Comparison of ENCODE assay signal across 12 mouse cellular contexts in the genomic region with DNA sequence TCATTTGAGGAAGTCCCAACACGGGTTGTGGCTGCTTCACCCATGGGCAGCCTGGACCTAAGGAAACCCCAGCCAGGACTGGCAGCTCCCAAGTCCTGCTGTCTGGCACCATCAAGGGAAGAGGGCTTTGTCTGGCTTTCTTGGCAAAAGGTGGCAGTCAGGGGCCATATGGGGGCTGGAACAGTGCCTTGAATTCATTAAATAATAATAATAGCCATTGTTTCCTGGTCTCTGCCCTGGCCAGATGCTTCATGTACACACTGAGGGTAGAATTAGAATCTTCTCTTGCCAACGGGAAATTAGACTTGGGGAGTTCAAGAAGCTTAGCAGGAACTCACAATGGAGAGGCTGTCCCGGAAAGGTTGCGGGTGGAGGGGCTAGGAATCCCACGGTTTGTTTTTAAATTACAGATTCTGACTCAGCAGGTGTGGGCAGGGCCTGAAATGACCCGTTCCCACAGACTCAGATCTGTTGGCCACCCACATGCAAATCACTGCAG. TPM values are rescaled to one million over a fixed set of nuclear protein-coding genes. Genes with fewer than 3 reads are reported as not detected.
A peak's percentile ranks its signal among the peaks of the same experiment; 100 is the strongest.
DNase-seq lines count a peak whose midpoint lies in the region; ATAC-seq and TF ChIP-seq lines count a peak whose summit lies in the region.
"Had no signal": no experiment of that assay in that cellular context is flagged by ENCODE, and none has a peak within 500 bp of the region (broad histone marks: within the 10 kb centered on the region; RNA-seq: fewer than 3 reads in every experiment).

No protein-coding gene starts in this region.

- H3K27me3 ChIP-seq in kidney, embryonic 16.5 days (ENCODE audit: insufficient read depth, low read length), result no peaks in the 10 kb centered on the region
- no peaks in the 10 kb centered on the region for H3K27me3 ChIP-seq in kidney, adult 2 months (replicated peaks; ENCODE audit: control insufficient read depth, insufficient read depth, low read length)
- no peaks in the 10 kb centered on the region for H3K27me3 ChIP-seq in forebrain, embryonic 11.5 days (ENCODE audit: control insufficient read depth, insufficient read depth, low read length)
- no peaks in the 10 kb centered on the region for H3K27me3 ChIP-seq in intestine, embryonic 16.5 days (replicated peaks; ENCODE audit: control insufficient read depth, insufficient read depth, low read length)
- H3K27me3 ChIP-seq in midbrain, embryonic 16.5 days (ENCODE audit: control insufficient read depth, insufficient read depth, low read depth, low read length), result no peaks in the 10 kb centered on the region
- H3K27me3 ChIP-seq: CH12.LX; stomach, embryonic 15.5 days had no signal

- H3K4me1 ChIP-seq in kidney, embryonic 16.5 days (ENCODE audit: insufficient read depth, low read length), result 0 out of 2 replicates have a peak, but pooled peaks cover 8% of the 10 kb centered on the region
- H3K4me1 ChIP-seq in kidney, adult 2 months (ENCODE audit: control insufficient read depth, insufficient read depth, low read length), result peaks cover 8% of the 10 kb centered on the region
- H3K4me1 ChIP-seq in forebrain, embryonic 11.5 days (replicated peaks; ENCODE audit: control insufficient read depth, insufficient read depth, low read length), result no peaks in the 10 kb centered on the region; the same call in 1 of the 2 replicates
- peaks cover 11% of the 10 kb centered on the region for H3K4me1 ChIP-seq in intestine, embryonic 16.5 days (ENCODE audit: control insufficient read depth, insufficient read depth, low read length)
- H3K4me1 ChIP-seq in midbrain, embryonic 16.5 days (ENCODE audit: control insufficient read depth, insufficient read depth, low read length), result 0 out of 2 replicates have a peak, but pooled peaks cover 3% of the 10 kb centered on the region

- 25% methylated on average over 6 of the region's 6 CpGs for WGBS in kidney, embryonic 16.5 days
- 15% methylated on average over 6 of the region's 6 CpGs for WGBS in kidney, adult 2 months
- 18% methylated on average over 6 of the region's 6 CpGs for WGBS in forebrain, embryonic 11.5 days
- 30% methylated on average over 6 of the region's 6 CpGs for WGBS in intestine, embryonic 16.5 days
- WGBS in midbrain, embryonic 16.5 days, result 8% methylated on average over 6 of the region's 6 CpGs

- no peak for ATAC-seq in kidney, embryonic 16.5 days (ENCODE audit: low FRiP score, low TSS enrichment)
- no peak; the same call in 1 of the 2 replicates for ATAC-seq in forebrain, embryonic 11.5 days (replicated peaks; ENCODE audit: low FRiP score)
- no peak for ATAC-seq in intestine, embryonic 16.5 days
- ATAC-seq in midbrain, embryonic 16.5 days, result peak; percentile 51; the same call in 1 of the 2 replicates
- ATAC-seq: inflammation-experienced regulatory T-cells, adult 6 months had no signal

- peak overlapping the region; percentile 60 for H3K27ac ChIP-seq in kidney, embryonic 16.5 days (ENCODE audit: low read length)
- H3K27ac ChIP-seq in kidney, adult 2 months (ENCODE audit: insufficient read depth, low read depth, low read length), result no peak overlapping the region
- H3K27ac ChIP-seq in forebrain, embryonic 11.5 days (ENCODE audit: low read depth, low read length), result no peak overlapping the region
- peak overlapping the region; percentile 93 for H3K27ac ChIP-seq in intestine, embryonic 16.5 days (ENCODE audit: low read length)
- H3K27ac ChIP-seq in midbrain, embryonic 16.5 days (ENCODE audit: low read length), result no peak overlapping the region
- H3K27ac ChIP-seq: stomach, embryonic 15.5 days had no signal

- no peaks in the 10 kb centered on the region for H3K36me3 ChIP-seq in kidney, embryonic 16.5 days (ENCODE audit: insufficient read depth, low read length)
- H3K36me3 ChIP-seq in kidney, adult 2 months (ENCODE audit: control insufficient read depth, insufficient read depth, low read length), result no peaks in the 10 kb centered on the region
- no peaks in the 10 kb centered on the region for H3K36me3 ChIP-seq in forebrain, embryonic 11.5 days (ENCODE audit: control insufficient read depth, insufficient read depth, low read length)
- no peaks in the 10 kb centered on the region for H3K36me3 ChIP-seq in intestine, embryonic 16.5 days (ENCODE audit: control insufficient read depth, insufficient read depth, low read length)
- H3K36me3 ChIP-seq in midbrain, embryonic 16.5 days (ENCODE audit: control insufficient read depth, insufficient read depth, low read length), result no peaks in the 10 kb centered on the region
- H3K36me3 ChIP-seq: stomach, embryonic 15.5 days had no signal

- H3K9me3 ChIP-seq in kidney, embryonic 16.5 days (ENCODE audit: low read length), result no peaks in the 10 kb centered on the region
- no peaks in the 10 kb centered on the region for H3K9me3 ChIP-seq in forebrain, embryonic 11.5 days (ENCODE audit: control insufficient read depth, low read length)
- H3K9me3 ChIP-seq in intestine, embryonic 16.5 days (ENCODE audit: control insufficient read depth, low read length), result no peaks in the 10 kb centered on the region
- H3K9me3 ChIP-seq in midbrain, embryonic 16.5 days (replicated peaks; ENCODE audit: control insufficient read depth, low read length, poor library complexity, severe bottlenecking), result no peaks in the 10 kb centered on the region
- H3K9me3 ChIP-seq: stomach, embryonic 15.5 days had no signal

- no peak for TF ChIP-seq POLR2A in kidney, adult 2 months (IDR thresholded peaks at IDR 0.05; ENCODE audit: low read depth, low read length)

- no peak overlapping the region for H3K4me2 ChIP-seq in kidney, embryonic 16.5 days (replicated peaks; ENCODE audit: low read depth, low read length)
- no peak overlapping the region for H3K4me2 ChIP-seq in forebrain, embryonic 11.5 days (ENCODE audit: low read depth, low read length, severe bottlenecking)
- no peak overlapping the region for H3K4me2 ChIP-seq in intestine, embryonic 16.5 days (ENCODE audit: low read depth, low read length)
- H3K4me2 ChIP-seq in midbrain, embryonic 16.5 days (ENCODE audit: low read length), result no peak overlapping the region
- H3K4me2 ChIP-seq: stomach, embryonic 15.5 days had no signal

- H3K4me3 ChIP-seq in kidney, embryonic 16.5 days (ENCODE audit: low read length), result no peak overlapping the region
- H3K4me3 ChIP-seq in kidney, adult 2 months (ENCODE audit: insufficient read depth, low read depth, low read length), result no peak overlapping the region
- no peak overlapping the region for H3K4me3 ChIP-seq in forebrain, embryonic 11.5 days (ENCODE audit: low read depth, low read length)
- H3K4me3 ChIP-seq in intestine, embryonic 16.5 days (ENCODE audit: low read length), result no peak overlapping the region
- H3K4me3 ChIP-seq in midbrain, embryonic 16.5 days (ENCODE audit: low read depth, low read length), result no peak overlapping the region
- H3K4me3 ChIP-seq: stomach, embryonic 15.5 days had no signal

- H3K9ac ChIP-seq in kidney, embryonic 16.5 days (replicated peaks; ENCODE audit: low read length), result no peak overlapping the region
- no peak overlapping the region for H3K9ac ChIP-seq in forebrain, embryonic 11.5 days (ENCODE audit: low read length)
- H3K9ac ChIP-seq in intestine, embryonic 16.5 days (ENCODE audit: low read depth, low read length), result 0 out of 2 replicates have a peak overlapping the region, but pooled peaks have one; percentile 6
- H3K9ac ChIP-seq in midbrain, embryonic 16.5 days (ENCODE audit: low read depth, low read length), result no peak overlapping the region
- H3K9ac ChIP-seq: stomach, embryonic 15.5 days had no signal

- no peak for DNase-seq in kidney, adult 2 months
- DNase-seq in forebrain, embryonic 11.5 days (ENCODE audit: low spot score), result peak; percentile 52
- no peak for DNase-seq in gastrocnemius, adult 18-20 months (ENCODE audit: low spot score)
- no peak for DNase-seq in thymus, postnatal 14 days
- no peak for DNase-seq in gastrocnemius, adult 8-10 months (ENCODE audit: low spot score in 2 of 2)
- DNase-seq: gastrocnemius, postnatal 25 days had no signal

- TF ChIP-seq CTCF in kidney, adult 2 months (conservative IDR thresholded peaks at IDR 0.05; ENCODE audit: insufficient read depth, insufficient read length, low read depth, low read length), result no peak

RNA-seq across cellular contexts. Expression of a gene that starts 53.3 kb away (rescaled TPM):
- polyA plus RNA-seq in kidney, embryonic 16.5 days (2015; fragmentation: Nextera tagmentation; extraction: Ambion mirVana), result 240 and 248 TPM in 2 replicates
- polyA plus RNA-seq in kidney, adult 2 months (2012; rRNA removed), result 129 and 152 TPM in 2 replicates
- polyA plus RNA-seq in forebrain, embryonic 11.5 days (2014; fragmentation: Nextera tagmentation; extraction: Ambion mirVana), result 122 and 135 TPM in 2 replicates
- polyA plus RNA-seq in intestine, embryonic 16.5 days (2015; fragmentation: Nextera tagmentation; extraction: Ambion mirVana), result 281 and 319 TPM in 2 replicates
- polyA plus RNA-seq in midbrain, embryonic 16.5 days (2015; fragmentation: Nextera tagmentation; extraction: Ambion mirVana), result 31.9 and 36.8 TPM in 2 replicates
- 1 to 10 TPM; 1.1 to 2.4 TPM for total RNA-seq in gastrocnemius, adult 18-20 months (2021)
- total RNA-seq in gastrocnemius, adult 8-10 months (2022), result 1 to 10 TPM in 3 of 4 experiments, under 1 TPM in 1; 0.58 to 1.5 (median 1.3) TPM

Comparison
In these comparisons a context has a peak if more than half of its experiments do, and no peak if none do; other contexts are left out.
1. H3K27ac ChIP-seq: peak in kidney, embryonic 16.5 days (single experiment) and intestine, embryonic 16.5 days (single experiment); none in kidney, adult 2 months (single experiment), forebrain, embryonic 11.5 days (single experiment) and midbrain, embryonic 16.5 days (single experiment).